Comparison of ENCODE assay signal across 30 mouse cellular contexts in genomic region chr14:122898550-122898949, GRCm38 (mm10). TPM values are rescaled to one million over a fixed set of nuclear protein-coding genes. Genes with fewer than 3 reads are reported as not detected.
DNase-seq lines count a peak whose midpoint lies in the region; ATAC-seq and TF ChIP-seq lines count a peak whose summit lies in the region.
"Had no signal": no experiment of that assay in that cellular context is flagged by ENCODE, and none has a peak within 500 bp of the region (broad histone marks: within the 10 kb centered on the region; RNA-seq: fewer than 3 reads in every experiment).

No protein-coding gene starts in this region.

- intact Hi-C loops in heart, postnatal 25 days (cut with DNase I): no loop called here

- peaks cover 11% of the 10 kb centered on the region; the same call in 1 of the 2 replicates for H3K4me1 ChIP-seq in heart, postnatal 0 days (ENCODE audit: control insufficient read depth, insufficient read depth)
- peaks cover 20% of the 10 kb centered on the region for H3K4me1 ChIP-seq in liver, adult 2 months (ENCODE audit: control insufficient read depth, insufficient read depth, low read length)
- H3K4me1 ChIP-seq in liver, embryonic 11.5 days (replicated peaks; ENCODE audit: control insufficient read depth, insufficient read depth, low read length): no peaks in the 10 kb centered on the region; the same call in 1 of the 2 replicates
- H3K4me1 ChIP-seq: neural tube, embryonic 12.5 days had no signal

- peaks cover 6% of the 10 kb centered on the region; the same call in 1 of the 2 replicates for H3K79me2 ChIP-seq in liver, adult 2 months (ENCODE audit: control insufficient read depth, insufficient read depth, low read length)

- no peak for TF ChIP-seq EP300 in heart, postnatal 0 days (IDR thresholded peaks at IDR 0.05; ENCODE audit: low read depth)

- no peak overlapping the region for H3K4me2 ChIP-seq in heart, postnatal 0 days (ENCODE audit: low read depth, low read length)
- no peak overlapping the region for H3K4me2 ChIP-seq in liver, embryonic 11.5 days
- H3K4me2 ChIP-seq: embryonic facial prominence, embryonic 12.5 days; forebrain, embryonic 13.5 days; heart, embryonic 11.5 days; hindbrain, embryonic 12.5 days; limb, embryonic 15.5 days; lung, embryonic 14.5 days; neural tube, embryonic 12.5 days; stomach, embryonic 15.5 days had no signal

- no peak for TF ChIP-seq POLR2A in liver, adult 2 months (IDR thresholded peaks at IDR 0.05; ENCODE audit: extremely low read depth, insufficient read depth, low read length)

- no peak overlapping the region for H3K9ac ChIP-seq in heart, postnatal 0 days (replicated peaks; ENCODE audit: low read depth, low read length)
- H3K9ac ChIP-seq in liver, adult 2 months (ENCODE audit: low read depth, low read length): no peak overlapping the region
- no peak overlapping the region for H3K9ac ChIP-seq in liver, embryonic 11.5 days (ENCODE audit: low read depth, low read length)
- H3K9ac ChIP-seq: embryonic facial prominence, embryonic 12.5 days; forebrain, embryonic 13.5 days; hindbrain, embryonic 12.5 days; limb, embryonic 15.5 days; lung, embryonic 14.5 days; neural tube, embryonic 12.5 days; stomach, embryonic 15.5 days had no signal

- no peaks in the 10 kb centered on the region for H3K27me3 ChIP-seq in heart, postnatal 0 days (ENCODE audit: control insufficient read depth, insufficient read depth, low read length)
- H3K27me3 ChIP-seq in liver, adult 2 months (ENCODE audit: control insufficient read depth, insufficient read depth, low read length): no peaks in the 10 kb centered on the region
- H3K27me3 ChIP-seq in liver, embryonic 11.5 days (replicated peaks; ENCODE audit: control insufficient read depth, insufficient read depth, low read length): no peaks in the 10 kb centered on the region
- H3K27me3 ChIP-seq in splenic B cell, adult 2 months (ENCODE audit: control insufficient read depth, insufficient read depth, low read length, poor library complexity, severe bottlenecking): no peaks in the 10 kb centered on the region
- H3K27me3 ChIP-seq: embryonic facial prominence, embryonic 12.5 days; forebrain, embryonic 13.5 days; hindbrain, embryonic 12.5 days; limb, embryonic 15.5 days; megakaryocyte, embryonic 14.5 days; neural tube, embryonic 12.5 days; stomach, embryonic 15.5 days had no signal

- peak; percentile 5; the same call in 1 of the 2 replicates for TF ChIP-seq CTCF in heart, postnatal 0 days (IDR thresholded peaks at IDR 0.05; ENCODE audit: low read depth)
- 0 out of 2 replicates have a peak, but pooled peaks have one; percentile 4 for TF ChIP-seq CTCF in liver, adult 2 months (IDR thresholded peaks at IDR 0.05; ENCODE audit: low read depth, low read length)

- no peak overlapping the region for H3K4me3 ChIP-seq in heart, postnatal 0 days (ENCODE audit: low read depth, low read length)
- no peak overlapping the region for H3K4me3 ChIP-seq in liver, adult 2 months (ENCODE audit: insufficient read depth, low read depth, low read length)
- no peak overlapping the region for H3K4me3 ChIP-seq in liver, embryonic 11.5 days (ENCODE audit: low read depth, low read length)
- H3K4me3 ChIP-seq: embryonic facial prominence, embryonic 12.5 days; forebrain, embryonic 13.5 days; hindbrain, embryonic 12.5 days; limb, embryonic 15.5 days; megakaryocyte, embryonic 14.5 days; neural tube, embryonic 12.5 days; stomach, embryonic 15.5 days had no signal

- no peak for ATAC-seq in heart, postnatal 0 days (ENCODE audit: insufficient read depth, low read depth)
- no peak for ATAC-seq in liver, embryonic 11.5 days (replicated peaks; ENCODE audit: low FRiP score)
- ATAC-seq: activated CD4-positive, CD25-positive, alpha-beta regulatory T cell, adult 4 months; forebrain, embryonic 13.5 days; inflammation-experienced regulatory T-cells, adult 6 months had no signal

- no peak for DNase-seq in heart, postnatal 0 days (ENCODE audit: low spot score)
- DNase-seq in heart, postnatal 25 days (ENCODE audit: low spot score): no peak
- no peak for DNase-seq in liver, adult 2 months (ENCODE audit: extremely low read depth, low read depth, low spot score)
- no peak for DNase-seq in liver, embryonic 11.5 days (ENCODE audit: low spot score)
- peak; percentile 13 for DNase-seq in ES-CJ7 (ENCODE audit: low read depth, low spot score)
- peak; percentile 19 for DNase-seq in splenic B cell, adult 2 months (ENCODE audit: low read depth, low spot score)
- no peak for DNase-seq in urinary bladder, postnatal 36 days (ENCODE audit: low spot score in 2 of 2)
- DNase-seq: adrenal gland, adult 8-10 months; heart, postnatal 10 days; kidney, adult 9 months; kidney, postnatal 25 days; left cerebral cortex, postnatal 4 days; lung, embryonic 14.5 days; lung, postnatal 36 days; midbrain, embryonic 14.5 days; retina, postnatal 1 day; right cerebral cortex, postnatal 4 days; thymus, adult 18-20 months; thymus, postnatal 36 days had no signal

- no peaks in the 10 kb centered on the region for H3K9me3 ChIP-seq in heart, postnatal 0 days (replicated peaks; ENCODE audit: control insufficient read depth, low read length)
- no peaks in the 10 kb centered on the region for H3K9me3 ChIP-seq in liver, embryonic 11.5 days (ENCODE audit: control insufficient read depth, low read length)
- H3K9me3 ChIP-seq: embryonic facial prominence, embryonic 12.5 days; forebrain, embryonic 13.5 days; G1E; hindbrain, embryonic 12.5 days; limb, embryonic 15.5 days; megakaryocyte, embryonic 14.5 days; neural tube, embryonic 12.5 days; stomach, embryonic 15.5 days had no signal

- H3K36me3 ChIP-seq in heart, postnatal 0 days (replicated peaks; ENCODE audit: control insufficient read depth, insufficient read depth, low read length): 0 out of 2 replicates have a peak, but pooled peaks cover under 1% of the 10 kb centered on the region
- H3K36me3 ChIP-seq in liver, adult 2 months (ENCODE audit: control insufficient read depth, insufficient read depth, low read length): peaks cover 24% of the 10 kb centered on the region
- H3K36me3 ChIP-seq in liver, embryonic 11.5 days (ENCODE audit: control insufficient read depth, insufficient read depth, low read length): no peaks in the 10 kb centered on the region
- no peaks in the 10 kb centered on the region for H3K36me3 ChIP-seq in splenic B cell, adult 2 months (ENCODE audit: control insufficient read depth, insufficient read depth, low read length, poor library complexity, severe bottlenecking)
- H3K36me3 ChIP-seq: embryonic facial prominence, embryonic 12.5 days; hindbrain, embryonic 12.5 days; limb, embryonic 15.5 days; neural tube, embryonic 12.5 days; stomach, embryonic 15.5 days had no signal

- H3K27ac ChIP-seq in heart, postnatal 0 days (ENCODE audit: low read depth): no peak overlapping the region
- H3K27ac ChIP-seq in liver, adult 2 months (replicated peaks; ENCODE audit: insufficient read depth, low read depth, low read length): no peak overlapping the region
- no peak overlapping the region for H3K27ac ChIP-seq in liver, embryonic 11.5 days (ENCODE audit: low read depth, low read length)
- H3K27ac ChIP-seq: embryonic facial prominence, embryonic 12.5 days; forebrain, embryonic 13.5 days; hindbrain, embryonic 12.5 days; limb, embryonic 15.5 days; neural tube, embryonic 12.5 days; stomach, embryonic 15.5 days had no signal

RNA-seq across cellular contexts. Expression of gene Ggact, which starts 15.0 kb away (rescaled TPM):
- total RNA-seq in heart, postnatal 0 days (2014; rRNA removed; ENCODE audit: low replicate concordance): 28.8 and 52.6 TPM in 2 replicates
- polyA plus RNA-seq in heart, postnatal 0 days (2015; fragmentation: Nextera tagmentation; extraction: Ambion mirVana): 23.4 and 26.7 TPM in 2 replicates
- total RNA-seq in heart, postnatal 25 days (2021): 10 to 100 TPM; 23.8 to 27.1 TPM
- total RNA-seq in liver, adult 2 months (2014; rRNA removed): 122 and 144 TPM in 2 replicates
- 187 and 252 TPM in 2 replicates for polyA plus RNA-seq in liver, adult 2 months (2012; rRNA removed)
- polyA plus RNA-seq in liver, embryonic 11.5 days (2014; fragmentation: Nextera tagmentation; extraction: Ambion mirVana): 16.9 and 18.8 TPM in 2 replicates

Comparison
In these comparisons a context has a peak if more than half of its experiments do, and no peak if none do; other contexts are left out.
1. DNase-seq: peak in ES-CJ7 (single experiment) and splenic B cell, adult 2 months (single experiment); none in heart, postnatal 0 days (single experiment), heart, postnatal 25 days (single experiment), liver, adult 2 months (single experiment), liver, embryonic 11.5 days (single experiment) and urinary bladder, postnatal 36 days (0 of 2).